Mouse (Mus musculus): ENCODE data around the gene Ugt1a1. TPM values are rescaled to one million over a fixed set of nuclear protein-coding genes. Genes with fewer than 3 reads are reported as not detected.
"Not testable (repeated sequence)": the region's sequence is repeated elsewhere in the genome, so short reads cannot be mapped to it uniquely, and the experiment has no call there.

Gene Ugt1a1
- 10 to 100 TPM in 1 of 2 experiments, 1 to 10 TPM in 1; 1.5 to 43.6 TPM for total RNA-seq (2021)
- long read RNA-seq, experiment 1, transcript Ugt1a1-201 (5 exons, 2,224 nt): major isoform, 38 of 38 reads
- long read RNA-seq, experiment 1, partial matches to known transcripts: 0 of 38 reads
- long read RNA-seq, experiment 1, other reads (novel, unspliced or antisense): 0 of 38 reads
- long read RNA-seq, experiment 2, partial matches to known transcripts: 0 of 2 reads
- long read RNA-seq, experiment 2, other reads (novel, unspliced or antisense): 1 of 2 reads

DNA sequence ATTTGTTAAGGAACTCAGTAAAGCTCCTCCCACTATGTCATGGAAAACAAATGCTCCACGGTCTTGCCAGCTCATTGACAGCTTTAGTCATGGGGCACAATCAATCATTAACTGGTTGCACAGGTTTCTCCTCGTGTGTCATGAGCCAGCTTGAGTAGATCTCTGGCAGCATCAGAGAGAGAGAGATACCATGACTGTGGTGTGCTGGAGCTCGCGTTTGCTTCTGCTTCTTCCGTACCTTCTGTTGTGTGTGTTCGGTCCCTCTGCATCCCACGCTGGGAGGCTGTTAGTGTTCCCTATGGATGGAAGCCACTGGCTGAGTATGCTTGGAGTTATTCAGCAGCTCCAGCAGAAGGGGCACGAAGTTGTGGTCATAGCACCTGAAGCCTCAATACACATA, at the start of gene Ugt1a1:
Gene Ugt1a1 (plus strand): TSS at position 148 of the 400 bp plus-strand sequence.
- DNase-seq (ENCODE audit: low spot score in 2 of 2): no peak

DNA sequence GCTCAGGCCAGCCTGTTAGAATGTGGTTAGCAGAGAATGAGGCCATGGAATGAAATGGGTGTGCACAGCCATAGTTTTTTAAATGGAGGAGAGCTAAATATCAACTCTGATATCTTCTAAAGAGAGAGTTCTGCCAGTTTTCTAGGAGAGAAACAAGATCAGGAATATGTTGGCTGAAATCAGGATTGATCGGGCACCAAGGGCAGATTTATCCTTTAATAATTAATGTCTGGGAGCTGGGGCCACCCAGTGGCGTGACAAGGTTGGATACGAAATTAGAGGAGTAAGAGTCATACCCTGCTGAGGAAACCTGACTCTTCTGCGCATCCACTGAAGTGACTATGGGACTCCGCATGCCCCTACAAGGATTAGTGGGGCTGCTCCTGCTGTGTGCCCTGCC, 46.0 kb upstream of the Ugt1a1 start, which contains the start of gene Ugt1a5:
Gene Ugt1a5 (plus strand): TSS at position 302 of the 400 bp plus-strand sequence.
- DNase-seq (ENCODE audit: low spot score in 2 of 2): no peak

DNA sequence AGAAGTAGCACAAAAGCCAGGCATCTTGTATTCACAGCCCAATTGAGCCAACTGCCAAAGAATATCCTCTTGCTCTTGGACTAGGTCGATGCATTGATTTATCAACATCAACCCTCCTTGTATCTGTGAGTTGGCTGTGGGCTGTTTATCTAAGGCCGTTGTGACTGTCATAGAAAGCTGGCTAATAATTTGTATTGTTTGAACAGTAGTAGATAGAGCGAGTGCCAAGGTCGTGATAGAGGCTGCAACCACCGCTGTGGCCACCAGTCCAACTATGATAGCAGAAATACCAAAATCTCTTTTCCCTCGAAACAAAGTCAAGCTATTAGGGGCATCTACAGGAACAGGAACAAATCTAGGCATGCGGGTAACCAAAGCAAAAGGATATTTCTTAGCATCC, 39.6 kb upstream of the Ugt1a1 start:
- not testable (repeated sequence) for DNase-seq (ENCODE audit: low spot score in 2 of 2)

DNA sequence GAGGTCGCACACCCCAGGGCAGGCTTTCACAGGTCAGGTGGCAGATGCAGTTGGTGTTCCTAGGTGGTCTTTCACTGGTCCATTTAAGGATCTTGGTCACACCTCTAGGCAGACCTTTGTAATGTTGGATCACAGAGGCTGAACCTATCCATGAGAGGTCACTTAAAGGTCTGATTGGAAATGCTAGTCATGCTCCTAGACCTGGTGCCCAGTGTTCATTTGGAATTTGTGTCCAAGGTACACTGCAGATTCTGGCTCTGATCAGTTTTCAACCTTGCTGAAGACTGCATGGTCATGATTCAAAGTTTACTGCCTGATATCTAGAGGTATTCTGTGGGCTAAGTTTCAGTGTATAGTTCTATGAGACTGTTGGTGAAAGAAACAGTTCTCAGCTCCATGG, 32.1 kb upstream of the Ugt1a1 start:
- no peak for DNase-seq (ENCODE audit: low spot score in 2 of 2)

DNA sequence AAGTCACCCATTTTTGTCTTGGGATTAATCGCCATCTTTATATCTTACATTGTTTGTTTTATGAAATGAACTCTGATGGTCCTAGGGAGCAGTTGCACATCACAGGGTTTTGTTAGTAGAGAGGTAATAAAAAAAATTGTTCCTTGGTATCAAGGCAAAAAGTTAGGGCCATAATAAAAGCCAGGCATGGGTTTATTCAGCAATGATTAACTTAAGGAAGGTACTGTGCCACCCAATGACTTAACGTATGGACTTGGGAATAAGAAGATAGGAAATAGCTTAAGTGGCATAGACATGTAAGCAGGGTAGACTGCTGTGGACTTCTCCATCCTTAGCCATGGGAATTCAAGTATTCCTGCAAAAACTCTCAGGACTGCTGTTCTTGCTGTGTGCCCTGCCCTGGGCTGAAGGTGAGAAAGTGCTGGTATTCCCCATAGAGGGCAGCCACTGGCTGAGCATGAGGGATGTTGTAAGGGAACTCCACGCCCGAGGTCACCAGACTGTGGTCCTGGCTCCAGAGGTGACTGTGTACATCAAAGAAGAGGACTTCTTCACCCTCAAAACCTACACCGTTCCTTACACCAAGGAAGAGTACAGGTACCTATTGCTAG, 25.3 kb upstream of the Ugt1a1 start:
- no peak for DNase-seq (ENCODE audit: low spot score in 2 of 2)

DNA sequence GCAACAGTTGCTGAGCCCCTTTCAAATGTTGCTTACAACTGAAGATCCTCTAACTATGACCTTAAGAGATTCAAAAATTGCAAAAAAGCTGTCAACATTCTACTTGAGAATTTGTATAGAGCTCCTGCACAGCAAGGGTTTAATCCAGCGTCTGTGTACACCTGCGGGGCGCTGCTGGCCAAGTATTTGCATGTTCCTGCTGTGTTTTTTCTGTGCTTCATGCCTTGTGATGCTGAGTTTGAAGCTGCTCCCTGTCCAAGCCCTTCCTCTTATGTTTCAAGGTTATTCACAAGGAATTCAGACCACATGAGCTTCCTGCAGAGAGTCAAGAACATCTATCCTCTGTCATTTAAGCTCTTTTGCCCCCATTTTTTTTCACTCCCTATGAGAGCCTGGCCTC, 19.6 kb upstream of the Ugt1a1 start:
- DNase-seq (ENCODE audit: low spot score in 2 of 2): no peak

DNA sequence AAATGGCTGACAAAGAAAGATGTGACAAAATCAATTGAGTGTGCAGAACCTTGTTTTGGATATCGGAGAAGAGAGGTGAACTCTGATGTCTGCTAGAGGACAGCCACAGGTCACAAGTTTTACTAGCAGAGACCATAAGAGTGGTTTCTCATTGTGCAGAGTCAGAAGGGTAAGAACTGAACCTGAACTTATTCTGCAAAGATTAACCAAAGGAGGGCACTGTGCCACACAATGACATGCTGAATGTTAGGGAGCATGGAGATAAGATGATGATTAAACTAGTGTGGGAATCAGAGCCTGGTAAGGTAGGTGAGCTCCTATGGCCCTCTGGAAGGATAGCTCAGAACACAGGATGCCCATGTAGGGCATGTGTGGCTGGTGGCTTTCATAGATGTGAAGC, 16.1 kb upstream of the Ugt1a1 start:
- DNase-seq (ENCODE audit: low spot score in 2 of 2): no peak

DNA sequence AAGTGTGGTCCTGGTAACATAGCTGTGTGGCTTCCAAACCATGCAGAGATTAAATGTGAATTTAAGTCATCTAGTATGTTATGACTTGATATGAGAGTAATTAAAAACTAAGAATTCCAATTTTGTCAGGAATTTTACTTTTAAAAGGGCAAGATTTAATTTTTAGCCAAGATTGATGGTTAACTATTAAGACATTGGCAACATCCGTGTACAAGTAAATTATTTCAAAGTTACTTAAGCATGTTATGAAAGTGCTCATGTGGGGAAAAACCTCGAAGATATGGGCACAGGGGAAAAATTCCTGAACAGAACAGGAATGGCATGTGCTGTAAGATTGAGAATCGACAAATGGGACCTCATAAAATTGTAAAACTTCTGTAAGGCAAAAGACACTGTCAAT, 14.3 kb upstream of the Ugt1a1 start:
- DNase-seq (ENCODE audit: low spot score in 2 of 2): no peak

DNA sequence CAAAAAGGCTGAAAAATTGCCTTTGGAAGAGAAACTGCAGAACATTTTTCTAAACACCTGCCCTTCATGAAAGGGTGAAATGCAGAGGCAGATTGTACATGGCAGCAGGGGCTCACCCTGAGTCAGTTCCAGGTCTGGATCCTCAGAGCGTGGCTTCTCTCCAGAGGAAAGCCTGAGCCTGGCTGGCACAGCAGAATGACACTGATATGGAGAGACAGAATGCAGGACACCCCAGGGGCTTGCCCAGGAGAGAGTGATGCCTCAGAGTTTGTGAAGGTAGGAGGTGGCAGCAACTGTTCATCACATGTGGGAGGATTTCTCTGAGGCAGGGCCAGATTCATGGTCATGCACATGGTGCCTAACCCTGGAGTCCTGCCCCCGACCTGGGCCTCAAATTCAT, 11.8 kb upstream of the Ugt1a1 start:
- no peak for DNase-seq (ENCODE audit: low spot score in 2 of 2)

DNA sequence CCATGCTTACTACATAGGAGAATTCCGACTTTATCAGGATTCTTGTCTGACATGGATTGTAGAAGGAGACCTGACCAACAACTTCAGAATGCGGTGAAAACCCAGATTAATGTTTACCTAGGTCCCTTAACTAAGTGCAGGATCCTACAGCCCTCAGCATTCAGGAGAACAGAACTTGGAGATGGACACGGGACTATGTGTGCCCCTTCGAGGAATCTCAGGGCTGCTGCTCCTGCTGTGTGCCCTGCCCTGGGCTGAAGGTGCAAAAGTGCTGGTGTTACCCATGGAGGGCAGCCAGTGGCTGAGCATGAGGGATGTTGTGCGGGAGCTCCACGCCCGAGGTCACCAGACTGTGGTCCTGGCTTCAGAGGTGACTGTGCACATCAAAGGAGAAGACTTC, 11.3 kb upstream of the Ugt1a1 start, which contains the start of gene Ugt1a2:
Gene Ugt1a2 (plus strand): TSS at position 146 of the 400 bp plus-strand sequence.
- no peak for DNase-seq (ENCODE audit: low spot score in 2 of 2)

DNA sequence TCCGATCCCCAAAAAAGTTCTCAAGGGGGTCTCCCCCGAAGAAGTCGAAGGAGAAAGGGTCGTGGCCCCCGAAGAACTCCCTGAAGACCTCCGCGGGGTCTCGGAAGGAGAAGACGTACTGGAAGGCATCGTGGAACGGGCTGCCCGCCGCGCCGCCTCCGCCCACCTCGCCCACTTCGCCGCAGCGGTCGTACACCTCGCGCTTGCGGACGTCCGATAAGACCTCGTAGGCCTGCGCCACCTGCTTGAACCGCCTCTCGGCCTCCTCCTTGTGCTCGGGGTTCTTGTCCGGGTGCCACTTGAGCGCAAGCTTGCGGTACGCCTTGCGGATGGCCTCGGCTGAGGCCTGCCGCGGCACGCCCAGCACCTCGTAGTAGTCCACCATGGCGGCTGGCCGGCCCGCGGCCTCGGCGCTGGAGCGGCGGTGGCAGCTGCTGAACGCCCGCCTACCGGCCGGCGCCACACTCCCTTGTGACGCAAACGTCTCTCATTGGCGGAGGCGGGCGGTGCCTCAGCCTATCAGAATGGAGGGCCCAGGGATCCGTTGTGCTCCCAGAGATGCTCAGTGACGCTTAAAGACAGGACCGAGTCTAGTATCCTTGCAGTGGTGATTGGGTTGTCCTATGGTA, 6.4 kb upstream of the Ugt1a1 start, which contains the start of gene Dnajb3:
Gene Dnajb3 (minus strand): TSS at position 489 of the 629 bp plus-strand sequence.
- DNase-seq (ENCODE audit: low spot score in 2 of 2): peak in 1 of 2 experiments; percentile 47

DNA sequence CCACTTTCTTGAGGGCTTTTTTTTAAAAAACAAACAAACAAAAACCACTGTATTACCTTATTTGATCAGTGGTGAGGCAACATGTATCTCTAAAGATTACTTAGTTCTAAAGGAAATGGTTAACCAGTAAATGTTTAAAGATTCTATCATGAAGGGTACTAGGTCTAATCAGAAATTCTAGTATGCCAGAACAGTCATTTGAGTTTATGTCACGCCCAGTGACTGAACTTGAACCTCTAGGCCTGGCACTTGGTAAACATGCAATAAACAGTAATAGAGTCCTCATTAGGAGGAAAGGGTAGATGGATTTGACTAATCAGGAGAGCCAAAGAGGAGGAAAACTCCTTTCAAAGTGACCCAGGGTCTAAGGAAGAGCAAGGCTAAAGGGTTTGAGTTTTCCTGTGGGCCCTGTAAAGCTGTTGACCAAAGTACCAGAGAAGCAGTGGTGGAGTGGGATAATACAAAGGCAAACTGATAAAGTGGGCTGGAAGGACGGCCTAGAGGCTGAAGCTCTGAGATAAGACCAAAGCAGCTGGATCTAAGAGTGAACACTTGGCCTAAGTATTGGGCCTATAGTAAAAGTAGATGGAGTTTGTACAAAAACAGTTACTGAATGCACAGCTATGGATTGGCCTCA, 4.8 kb upstream of the Ugt1a1 start:
- DNase-seq (ENCODE audit: low spot score in 2 of 2): no peak

DNA sequence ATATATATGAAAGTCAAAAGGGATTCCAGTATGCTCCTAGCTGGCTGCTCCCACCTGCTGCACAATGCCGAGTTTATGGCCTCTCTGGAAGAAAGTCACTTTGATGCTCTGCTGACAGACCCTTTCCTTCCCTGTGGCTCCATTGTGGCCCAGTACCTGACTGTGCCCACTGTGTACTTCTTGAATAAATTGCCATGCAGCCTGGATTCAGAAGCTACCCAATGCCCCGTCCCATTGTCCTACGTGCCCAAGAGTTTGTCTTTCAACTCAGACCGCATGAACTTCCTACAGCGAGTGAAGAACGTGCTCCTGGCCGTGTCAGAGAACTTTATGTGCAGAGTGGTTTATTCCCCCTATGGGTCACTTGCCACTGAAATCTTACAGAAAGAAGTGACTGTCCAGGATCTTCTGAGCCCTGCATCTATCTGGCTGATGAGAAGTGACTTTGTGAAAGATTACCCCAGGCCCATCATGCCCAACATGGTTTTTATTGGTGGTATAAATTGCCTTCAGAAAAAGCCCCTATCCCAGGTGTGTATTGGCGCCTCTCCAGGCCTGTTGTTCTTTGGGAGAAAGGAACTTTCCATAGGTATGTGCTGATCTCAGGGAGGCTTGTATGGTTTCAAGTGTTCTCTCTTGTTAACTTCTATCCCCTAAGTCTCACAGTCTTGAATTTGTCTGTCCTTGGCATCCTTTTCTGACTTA, 734 bp downstream of the Ugt1a1 start:
- no peak for DNase-seq (ENCODE audit: low spot score in 2 of 2)

DNA sequence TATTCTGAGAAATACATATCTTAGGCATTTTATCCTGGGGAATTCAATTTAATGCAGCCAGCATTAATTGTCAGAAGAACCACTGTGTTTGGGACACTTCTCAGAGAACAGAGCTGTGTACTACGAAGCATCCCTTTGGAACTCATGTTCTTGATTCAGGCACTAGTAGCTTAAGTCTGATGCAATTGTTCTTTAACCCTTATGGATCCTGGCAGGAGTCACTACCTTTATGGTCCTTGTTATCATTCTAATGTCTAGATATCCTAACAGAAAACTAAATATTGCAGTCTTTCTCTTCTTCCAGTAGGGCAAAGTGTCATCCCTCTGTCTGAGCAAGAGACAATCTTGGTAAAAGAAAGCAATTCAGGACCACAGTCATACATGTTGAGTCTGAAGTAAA, 1.3 kb downstream of the Ugt1a1 start:
- no peak for DNase-seq (ENCODE audit: low spot score in 2 of 2)

DNA sequence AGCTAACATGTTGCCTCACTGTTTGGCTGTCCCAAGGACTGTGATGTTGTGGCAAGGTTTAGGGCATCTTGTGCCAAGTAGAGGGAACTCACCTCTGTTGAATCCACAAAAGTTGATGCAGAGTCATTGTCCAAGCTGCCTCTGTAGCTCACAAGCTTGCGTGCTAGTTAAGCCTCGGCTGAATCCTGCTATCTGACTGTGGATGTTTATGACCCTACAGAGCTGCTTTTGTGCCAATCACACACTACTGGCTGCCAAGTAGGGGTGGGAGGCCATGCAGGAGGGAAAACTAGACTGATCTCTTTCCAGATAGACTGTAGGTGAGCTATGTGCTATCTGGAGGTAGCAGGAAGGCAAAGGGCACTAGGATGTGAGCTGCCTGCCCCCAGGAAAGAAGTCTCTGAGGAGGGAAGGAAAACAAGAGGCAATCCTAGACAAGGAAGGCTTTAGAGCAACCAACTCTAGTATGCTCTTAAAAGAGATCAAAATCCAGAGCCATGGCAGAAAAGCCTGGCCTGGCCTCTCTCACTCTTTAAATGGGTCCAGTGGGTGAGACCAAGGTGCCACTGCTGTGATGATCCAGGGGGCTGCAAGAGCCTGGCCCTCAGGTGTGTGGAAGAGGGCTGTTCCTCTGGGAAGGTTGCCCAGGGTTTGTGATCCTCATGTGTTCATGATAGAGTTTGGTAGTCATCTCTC, 2.2 kb downstream of the Ugt1a1 start:
- DNase-seq (ENCODE audit: low spot score in 2 of 2): peak in 1 of 2 experiments; percentile 17

DNA sequence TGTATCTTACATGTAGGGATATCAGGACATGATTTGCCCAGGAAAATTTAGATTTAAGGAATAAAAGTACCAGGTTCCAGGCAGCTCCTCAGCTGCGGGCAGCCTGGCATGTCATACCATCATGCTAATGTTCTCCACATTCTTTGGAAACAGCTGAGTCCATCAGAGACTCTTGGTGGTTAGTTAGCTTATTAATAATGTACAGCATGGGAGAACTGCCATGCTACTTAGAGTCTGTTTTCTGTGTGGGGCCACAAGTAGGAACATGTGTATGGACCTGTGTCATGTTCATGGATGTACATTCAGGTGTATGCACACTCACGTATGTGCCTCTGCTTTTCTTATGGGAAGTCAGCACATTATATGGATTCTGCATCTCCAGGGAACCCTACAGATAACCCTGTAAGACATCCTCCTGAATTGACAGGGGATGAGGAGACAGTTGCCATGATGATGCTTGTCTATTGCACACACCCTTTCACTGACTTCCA, 2.7 kb downstream of the Ugt1a1 start:
- no peak for DNase-seq (ENCODE audit: low spot score in 2 of 2)

DNA sequence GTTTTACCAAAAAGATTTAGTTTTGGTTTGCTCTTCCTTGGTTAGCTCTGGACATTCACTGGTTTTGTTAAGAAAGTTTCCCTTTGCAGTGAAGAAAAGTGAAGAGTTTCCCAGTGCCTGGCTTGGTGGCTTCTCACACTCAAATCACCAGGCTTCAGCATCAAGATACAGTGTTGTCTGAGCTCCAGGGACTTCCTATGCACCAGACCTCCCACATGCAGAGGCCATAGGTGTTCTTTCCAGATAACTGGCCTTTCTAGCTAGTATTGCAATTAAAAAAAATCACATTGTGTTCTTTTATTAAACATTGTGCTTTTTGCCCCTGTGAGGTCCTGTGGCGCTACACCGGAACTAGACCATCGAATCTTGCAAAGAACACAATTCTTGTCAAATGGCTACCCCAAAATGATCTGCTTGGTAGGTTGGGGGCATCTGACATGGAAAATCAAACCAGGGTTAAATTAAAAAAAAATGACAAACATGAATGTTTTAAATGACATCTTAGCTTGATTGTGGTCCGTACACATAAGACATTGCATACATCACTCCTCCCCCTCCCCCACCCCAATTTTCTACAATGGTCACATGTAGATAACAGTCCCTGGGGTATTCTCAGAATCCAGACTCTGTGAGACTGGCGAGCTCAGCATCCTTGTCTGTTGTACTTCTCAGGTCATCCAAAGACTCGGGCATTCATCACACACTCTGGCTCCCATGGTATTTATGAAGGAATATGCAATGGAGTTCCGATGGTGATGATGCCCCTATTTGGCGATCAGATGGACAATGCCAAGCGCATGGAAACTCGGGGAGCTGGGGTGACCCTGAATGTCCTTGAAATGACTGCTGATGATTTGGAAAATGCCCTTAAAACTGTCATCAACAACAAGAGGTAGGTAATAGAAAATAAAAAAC, 4.0 kb downstream of the Ugt1a1 start:
- DNase-seq (ENCODE audit: low spot score in 2 of 2): no peak

DNA sequence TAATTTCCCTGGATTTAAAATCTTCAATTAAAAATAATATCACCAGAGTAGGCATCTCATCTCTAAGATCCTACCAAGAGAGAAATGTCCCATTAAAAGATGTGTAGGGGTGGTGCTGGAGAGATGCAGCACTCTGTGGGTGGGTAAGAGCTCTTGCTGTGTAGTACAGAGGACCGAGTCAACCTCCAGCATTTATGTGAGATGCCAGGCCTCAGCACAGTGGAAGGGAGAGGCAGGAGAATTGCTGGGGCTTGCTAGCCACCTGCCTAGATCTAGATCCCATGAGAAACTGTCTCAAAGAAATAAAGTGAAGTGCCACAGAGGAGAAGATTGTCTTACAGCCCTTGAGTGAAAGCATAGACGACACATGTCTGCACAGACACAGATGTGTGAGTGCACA, 4.8 kb downstream of the Ugt1a1 start:
- DNase-seq (ENCODE audit: low spot score in 2 of 2): no peak

DNA sequence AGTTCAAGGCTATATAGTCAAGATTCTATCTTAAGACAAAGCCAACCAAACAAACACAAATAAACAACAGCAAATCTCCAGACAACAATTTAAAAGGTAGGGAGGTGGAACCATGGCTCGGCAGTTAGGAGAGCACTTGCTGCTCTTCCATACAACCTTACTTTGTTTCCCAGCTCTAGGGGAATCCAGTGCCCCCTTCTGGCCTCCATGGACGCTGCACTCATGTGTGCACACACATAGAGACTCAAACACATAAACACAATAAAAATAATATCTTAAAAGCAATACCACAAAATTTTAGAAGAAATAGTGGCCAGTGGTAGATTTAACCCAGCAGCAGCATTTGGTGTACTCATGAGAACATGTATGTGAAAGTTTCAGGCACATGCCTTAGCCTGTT, 5.4 kb downstream of the Ugt1a1 start:
- no peak for DNase-seq (ENCODE audit: low spot score in 2 of 2)
